Mouse (Mus musculus) erythroblast, adult 5-6 weeks (primary cell): ENCODE results near the gene Zfp760. TPM values are rescaled to one million over a fixed set of nuclear protein-coding genes. Genes with fewer than 3 reads are reported as not detected.
"Not testable (repeated sequence)": the region's sequence is repeated elsewhere in the genome, so short reads cannot be mapped to it uniquely, and the experiment has no call there.

Experiments used
- ATAC-seq: replicated peaks from 2 replicates; pipeline ENCODE4 v1.8.0; 2016; ENCODE audit warnings: moderate number of reproducible peaks, mild to moderate bottlenecking, moderate TSS enrichment, inconsistent platforms; ENCODE audit not compliant: poor library complexity, low FRiP score, severe bottlenecking
- total RNA-seq, 2 experiments: library from RNA; stranded (forward) in 1 of 2; stranded (reverse) in 1 of 2; fragments of 150-400 nt in 1 of 2; fragments of 200-764, 138-1000 nt in 1 of 2; gene quantifications; 2 replicates each; pipeline versions ENCODE4 v1.2.3 to v1.2.4; 2015 to 2017; ENCODE audit warnings: low replicate concordance in 2 of 2

Gene Zfp760
- total RNA-seq (2015; ENCODE audit: low replicate concordance) (0.63 and 10.2 TPM in 2 replicates), total RNA-seq (2017; ENCODE audit: low replicate concordance) (2.0 and 3.6 TPM in 2 replicates)

DNA sequence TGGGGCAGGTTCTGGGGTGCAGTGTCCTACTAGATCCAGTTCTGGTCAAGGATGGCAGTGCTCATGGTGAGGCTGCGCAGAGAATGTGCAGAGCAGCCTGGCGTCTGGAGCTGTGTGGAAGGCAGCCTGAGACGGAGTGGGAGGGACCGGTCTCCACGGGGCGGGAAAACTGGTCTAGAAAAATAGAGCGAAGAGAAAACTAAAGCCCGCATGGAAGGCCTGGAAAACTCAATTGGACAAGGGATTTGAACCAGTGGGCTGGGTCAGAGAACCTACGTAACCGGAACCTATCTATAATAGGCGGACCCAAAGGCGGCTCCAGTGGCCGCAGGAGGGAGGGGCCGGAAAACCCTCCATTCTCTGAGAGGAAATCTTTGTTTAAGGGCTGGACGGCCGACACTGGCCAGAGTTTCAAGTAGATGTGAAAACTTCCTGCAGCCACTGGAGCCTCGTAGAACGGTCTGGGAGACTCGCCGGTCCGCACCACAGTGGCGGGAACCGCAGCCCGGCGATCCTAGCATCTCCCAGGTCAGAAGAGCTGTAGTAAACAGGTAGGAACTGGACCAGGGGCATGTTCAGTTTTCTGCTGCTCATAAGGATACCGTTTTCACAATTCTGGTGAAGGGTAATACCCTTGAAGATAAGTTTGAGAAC, at the start of gene Zfp760:
TSS of gene Zfp760 (plus strand) at position 399 of the 654 bp plus-strand sequence.
- ATAC-seq: peak; percentile 93

DNA sequence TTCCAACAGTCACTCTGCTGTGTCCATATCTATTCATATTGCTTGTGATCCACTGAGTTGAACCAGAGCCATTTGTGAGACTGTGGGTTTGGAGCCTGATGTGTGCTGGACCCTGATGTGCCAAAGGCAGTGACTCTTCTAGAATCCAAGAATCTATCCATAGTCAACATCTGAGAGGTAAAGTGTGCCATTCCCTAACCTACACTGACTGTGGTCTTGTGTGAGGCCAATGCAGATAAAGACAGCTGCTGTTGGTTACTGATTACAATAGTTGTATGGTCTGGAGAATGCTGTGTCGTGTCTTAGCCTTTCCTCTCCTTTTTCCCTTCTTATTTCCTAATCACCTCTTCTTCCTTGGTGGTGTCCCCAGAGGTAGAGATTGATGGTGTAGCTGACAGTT, 28.7 kb upstream of the Zfp760 start:
- peak; percentile 23; the same call in 1 of the 2 replicates for ATAC-seq

DNA sequence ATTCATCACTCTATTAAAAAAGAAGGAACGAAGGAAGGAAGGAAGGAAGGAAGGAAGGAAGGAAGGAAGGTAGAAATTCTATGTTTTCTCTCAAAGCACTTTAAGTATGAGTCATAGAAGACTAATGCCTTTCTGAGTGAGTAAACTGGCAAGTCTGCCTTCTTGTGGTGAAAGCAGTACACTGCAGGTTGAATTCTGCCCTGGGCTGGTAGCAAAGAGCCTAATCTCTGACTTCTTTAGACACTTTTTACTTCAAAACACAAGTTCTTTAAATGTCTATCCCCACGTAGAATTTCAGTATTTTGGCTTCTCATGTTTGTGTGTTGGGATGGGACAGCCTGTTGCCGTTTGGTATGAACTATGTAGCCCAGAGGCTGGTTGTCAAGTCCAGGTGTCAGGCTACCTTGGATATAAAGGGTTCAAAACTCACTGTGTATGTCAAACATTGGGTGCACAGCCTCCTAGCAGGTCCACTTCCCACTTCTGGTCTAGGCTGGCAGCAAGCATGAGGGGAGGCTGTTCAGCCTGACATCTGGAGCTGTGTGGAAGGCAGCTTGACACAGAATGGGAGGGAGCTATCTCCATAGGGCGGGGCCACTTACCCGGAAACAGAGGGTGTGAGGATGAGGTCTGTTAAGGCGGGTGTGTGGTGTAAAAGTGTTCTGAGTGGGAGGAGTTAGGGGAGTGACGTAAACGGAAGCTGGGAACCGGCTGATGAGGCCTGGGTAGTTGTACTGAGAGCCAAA, 28.1 kb upstream of the Zfp760 start:
- ATAC-seq: peak; percentile 97

DNA sequence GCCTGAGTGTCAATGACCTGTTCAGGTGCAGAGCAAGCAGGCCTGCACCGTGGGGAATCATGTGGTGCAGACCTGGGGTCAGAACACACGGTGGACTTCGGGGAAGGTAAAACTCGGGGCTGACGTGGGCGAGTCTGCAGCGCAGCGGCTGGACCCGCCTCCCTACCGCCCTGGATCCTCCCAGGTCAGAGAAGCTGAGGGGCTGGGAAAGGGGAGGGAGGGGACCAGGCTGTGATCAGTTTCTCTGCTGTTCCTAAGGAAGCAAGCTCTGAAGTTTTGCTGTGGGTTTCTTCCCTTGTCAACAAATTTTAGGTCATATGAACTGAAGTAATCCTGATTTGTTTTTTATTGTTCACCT, 27.5 kb upstream of the Zfp760 start:
- peak; percentile 84 for ATAC-seq

DNA sequence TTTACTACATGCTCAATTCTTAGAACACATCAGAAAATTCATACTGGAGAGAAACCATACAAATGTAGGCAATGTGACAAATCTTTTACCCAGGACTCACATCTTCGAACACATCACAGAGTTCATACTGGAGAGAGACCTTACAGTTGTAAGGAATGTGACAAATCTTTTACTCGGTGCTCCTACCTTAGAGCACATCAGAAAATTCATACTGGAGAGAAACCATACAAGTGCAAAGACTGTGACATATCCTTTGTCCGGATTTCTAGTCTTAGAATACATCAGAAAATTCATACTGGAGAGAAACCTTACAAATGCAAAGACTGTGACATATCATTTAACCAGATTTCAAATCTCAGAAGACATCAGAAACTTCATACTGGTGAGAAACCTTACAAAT, 16.0 kb upstream of the Zfp760 start, which contains the start of gene Gm10226:
TSS of gene Gm10226 (plus strand) at position 301 of the 400 bp plus-strand sequence.
- ATAC-seq: no peak

DNA sequence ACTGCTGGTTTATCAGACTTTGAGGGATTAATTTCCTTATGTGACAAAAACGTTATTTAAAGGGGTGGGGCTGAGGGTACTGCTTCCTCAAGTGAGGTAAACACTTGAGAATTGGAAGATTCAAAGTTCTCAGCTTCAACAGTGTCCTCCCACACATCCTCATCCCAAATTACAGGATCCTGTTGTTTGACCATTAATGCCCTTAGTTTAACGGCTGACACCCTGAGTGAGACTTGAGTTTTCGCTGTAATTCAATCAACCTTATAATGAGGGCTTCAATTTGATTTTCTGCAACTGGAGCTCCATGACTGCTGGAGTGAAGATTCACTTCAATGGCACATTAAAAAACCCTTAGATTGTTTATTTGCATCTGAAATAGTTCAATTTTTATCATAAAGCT, 14.2 kb upstream of the Zfp760 start:
- no peak for ATAC-seq

DNA sequence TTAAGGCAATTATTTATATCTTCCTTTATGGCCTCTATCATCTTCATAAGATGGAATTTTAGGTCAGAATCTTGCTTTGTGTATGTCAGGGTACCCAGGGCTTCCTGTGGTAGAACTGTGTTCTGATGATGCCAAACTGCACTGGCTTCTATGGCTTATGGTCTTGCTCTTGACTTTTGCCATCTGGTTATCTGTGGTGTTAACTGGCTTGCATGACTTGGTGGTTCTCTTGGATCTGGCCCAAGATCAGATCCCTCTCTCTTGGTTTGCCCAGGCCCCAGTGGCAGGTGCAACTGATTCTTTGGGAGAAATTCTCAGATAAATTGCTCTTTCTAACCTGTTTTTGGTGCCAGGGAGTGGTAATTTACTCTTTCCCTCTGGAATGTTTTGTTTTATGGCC, 11.5 kb upstream of the Zfp760 start:
- no peak for ATAC-seq

DNA sequence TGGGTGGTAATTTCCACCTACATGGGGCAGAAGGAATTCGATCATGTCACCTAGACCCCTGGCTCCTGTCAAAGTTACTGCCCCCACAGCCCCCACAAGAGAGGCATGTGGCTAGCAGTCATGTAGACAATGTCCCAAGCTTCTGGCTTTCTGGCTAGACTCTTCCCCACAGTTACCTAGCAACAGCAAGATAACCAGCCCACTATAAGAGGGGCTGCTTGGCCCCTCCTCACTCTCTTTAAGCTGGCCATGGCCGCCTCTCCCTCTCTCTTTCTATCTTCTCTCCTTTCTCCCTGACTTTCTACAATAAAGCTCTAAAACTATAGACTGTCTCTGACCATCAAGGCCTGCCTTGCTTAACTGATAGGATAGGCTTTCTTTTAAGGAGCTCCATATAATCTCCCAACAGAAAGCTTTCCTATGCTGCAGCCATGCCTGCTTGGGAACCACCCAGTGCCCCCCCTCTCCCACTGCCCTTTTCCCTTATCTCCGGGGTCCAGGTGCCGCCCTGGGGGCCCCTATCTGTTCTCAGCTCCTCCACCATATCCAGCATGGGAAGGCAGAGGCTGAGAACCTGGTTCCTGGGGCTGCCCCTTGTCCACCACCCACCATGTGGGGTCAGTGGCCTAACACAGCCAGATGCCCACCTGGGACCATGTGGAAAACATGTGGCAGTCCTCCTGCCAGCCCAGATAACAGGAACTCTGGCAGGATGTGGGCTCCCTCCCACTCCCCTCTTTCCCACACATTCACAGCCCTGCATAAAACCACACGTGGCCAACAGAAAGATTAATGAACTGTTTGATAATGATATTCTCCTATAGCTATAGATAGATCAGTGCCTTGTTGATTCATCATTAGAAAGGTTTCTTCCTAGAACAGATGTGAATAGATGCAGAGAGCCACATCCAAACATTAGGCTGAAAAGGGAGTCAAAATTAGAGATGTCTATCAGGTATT, 5.0 kb upstream of the Zfp760 start:
- peak; percentile 87 for ATAC-seq

DNA sequence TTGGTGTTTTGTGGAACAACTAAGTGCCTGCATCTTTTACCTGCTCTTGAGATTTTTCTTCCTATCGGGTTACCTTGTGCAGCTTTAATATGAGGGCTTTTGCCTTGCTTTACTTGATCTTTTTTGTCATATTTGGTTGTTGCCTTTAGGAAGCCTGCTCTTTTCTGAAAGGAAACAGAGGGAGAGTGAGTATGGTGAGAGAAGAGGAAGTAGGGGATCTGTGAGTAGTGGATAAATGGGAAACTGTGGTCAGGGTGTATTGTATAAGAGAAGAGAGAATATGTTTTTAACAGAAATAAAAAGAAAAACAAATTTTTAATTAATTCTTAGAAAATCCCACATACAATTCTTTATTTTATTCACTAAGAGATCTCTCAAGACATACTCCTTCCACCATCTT, 4.1 kb upstream of the Zfp760 start:
- ATAC-seq: no peak

DNA sequence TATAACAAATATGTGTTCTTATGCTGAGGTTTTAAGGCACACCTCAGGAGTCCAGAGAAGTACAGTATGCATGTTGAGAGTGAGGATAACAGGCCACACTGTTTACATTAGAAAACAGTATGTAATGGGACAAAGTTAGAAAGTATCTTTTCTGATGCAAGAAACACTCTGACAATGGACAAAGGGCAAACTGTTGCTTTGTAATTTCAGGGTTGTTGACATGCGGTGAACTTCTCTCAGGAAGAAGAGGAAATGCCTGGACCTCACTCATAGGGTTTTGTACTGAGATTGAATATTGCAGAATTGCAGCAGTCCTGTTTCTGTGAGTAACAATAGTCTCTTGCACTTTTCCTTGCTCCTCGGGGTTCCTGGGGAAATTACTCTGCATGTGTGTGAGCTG, 860 bp downstream of the Zfp760 start:
- no peak for ATAC-seq

DNA sequence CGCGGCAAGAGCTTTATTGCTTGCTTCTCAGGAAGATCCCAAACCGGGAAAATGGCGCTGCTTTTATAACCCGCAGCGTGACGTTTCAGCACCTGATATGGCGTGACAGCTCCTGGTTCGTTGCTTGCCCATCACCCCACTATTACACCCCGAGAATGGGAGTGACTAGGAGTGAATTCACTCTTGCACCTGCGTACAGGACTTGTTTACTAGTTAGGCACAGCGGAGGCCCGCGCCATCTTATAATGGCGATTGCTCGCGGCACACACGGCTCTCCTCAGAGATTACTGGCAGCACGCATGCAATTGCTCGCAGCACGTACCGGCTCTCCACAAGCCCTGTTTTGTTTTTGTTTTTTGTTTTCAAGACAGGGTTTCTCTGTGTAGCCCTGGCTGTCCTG, 23.0 kb downstream of the Zfp760 start, which contains the start of gene Zfp229:
TSS of gene Zfp229 (plus strand) at position 301 of the 400 bp plus-strand sequence.
- not testable (repeated sequence) for ATAC-seq

DNA sequence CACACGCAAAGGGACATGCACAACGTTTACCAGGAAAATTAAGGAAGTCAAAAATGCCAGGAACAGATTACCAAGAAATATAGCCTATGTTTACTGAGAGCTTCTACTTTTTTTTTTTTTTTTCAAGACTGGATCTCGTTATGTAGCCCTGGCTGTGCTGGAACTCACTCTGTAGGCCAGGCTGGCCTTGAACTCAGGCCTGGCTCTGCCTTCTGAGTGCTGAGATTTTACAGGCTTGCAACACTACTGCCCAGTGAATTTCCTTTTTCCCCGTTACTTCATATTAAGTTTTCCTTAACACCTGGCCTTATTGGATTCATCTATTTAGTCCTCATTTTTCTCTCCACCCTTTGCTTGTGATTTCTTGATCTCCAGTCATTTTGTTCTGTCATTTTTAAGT, 25.5 kb downstream of the Zfp760 start:
- ATAC-seq: no peak

DNA sequence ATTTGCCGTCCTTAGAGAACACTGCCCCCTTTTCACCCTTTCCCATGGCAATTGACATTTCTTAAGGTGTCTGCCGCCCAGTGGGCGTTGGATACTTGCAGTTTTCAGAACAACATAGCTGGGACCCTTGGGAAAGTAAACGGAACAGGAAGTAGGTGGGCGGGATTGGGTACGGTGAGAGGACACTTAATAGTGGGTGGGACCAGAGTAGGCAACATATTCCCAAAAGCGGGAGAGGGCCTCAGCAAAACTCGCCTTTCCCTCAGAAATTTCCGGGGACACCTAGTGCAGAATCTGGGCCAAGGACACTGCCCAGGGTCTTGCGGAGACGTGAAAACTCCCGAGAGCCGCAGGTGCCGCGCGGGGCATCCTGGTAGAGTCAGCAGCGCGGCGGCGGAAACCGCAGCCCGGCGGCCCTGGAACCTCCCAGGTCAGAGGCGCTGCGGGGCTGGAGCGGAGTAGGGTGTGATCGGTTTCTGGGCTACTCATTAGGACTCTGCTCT, 26.0 kb downstream of the Zfp760 start:
- ATAC-seq: peak; percentile 98

DNA sequence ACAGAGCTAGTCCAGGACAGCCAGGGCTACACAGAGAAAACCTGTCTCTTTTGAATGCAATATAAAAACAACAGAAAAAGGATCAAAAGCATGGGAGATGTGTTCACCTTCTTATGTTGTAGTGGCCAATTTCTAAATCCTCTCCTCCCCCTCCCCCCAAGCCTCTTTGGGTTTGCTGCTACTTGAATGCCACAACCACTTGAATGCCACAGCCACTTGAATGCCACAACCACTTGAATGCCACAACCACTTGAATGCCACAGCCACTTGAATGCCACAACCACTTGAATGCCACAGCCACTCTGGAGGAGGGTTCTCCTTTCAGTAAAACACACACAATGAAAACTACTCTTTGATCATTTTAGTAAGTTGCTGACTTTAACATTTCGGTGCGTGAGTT, 45.2 kb downstream of the Zfp760 start:
- no peak for ATAC-seq

DNA sequence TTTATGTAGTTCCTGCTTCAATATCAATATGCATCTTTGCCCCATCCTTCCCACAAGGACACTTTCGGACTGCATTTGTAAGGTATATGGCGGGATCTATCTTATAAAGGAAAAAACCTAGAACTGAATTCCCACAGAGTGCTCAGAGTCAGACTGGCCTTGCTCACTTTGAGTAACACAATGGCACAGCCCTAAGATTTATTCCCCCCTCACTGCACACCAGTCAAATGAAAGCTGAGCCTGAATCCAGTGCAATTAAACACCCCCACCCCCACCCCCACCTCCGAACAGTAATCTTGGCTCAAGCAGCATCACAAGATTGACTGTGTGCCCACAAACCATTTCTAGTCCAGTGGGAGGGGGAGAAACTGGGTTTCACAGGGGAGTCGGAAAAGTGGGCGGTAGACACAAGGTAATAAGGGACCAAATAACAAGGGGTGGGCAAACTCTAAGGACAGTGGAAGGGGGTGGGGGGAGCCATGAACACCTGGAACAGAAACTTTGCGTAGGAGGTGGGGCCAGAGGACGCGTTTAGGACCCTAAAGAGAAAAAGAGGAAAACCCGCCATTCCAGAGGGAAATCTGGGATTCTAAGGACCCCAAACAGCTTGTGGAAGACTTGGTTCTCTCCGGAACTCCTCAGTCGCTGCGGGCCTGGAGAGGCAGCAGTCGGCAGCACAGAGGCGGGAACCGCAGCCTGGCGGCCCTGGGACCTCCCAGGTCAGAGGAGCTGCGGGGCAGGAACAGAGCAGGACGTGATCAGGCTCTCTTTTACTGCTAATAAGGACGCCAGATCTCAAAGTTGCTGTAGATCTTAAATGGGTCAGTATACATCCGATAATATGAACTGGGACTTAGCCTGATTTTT, 46.0 kb downstream of the Zfp760 start:
- ATAC-seq: no peak

DNA sequence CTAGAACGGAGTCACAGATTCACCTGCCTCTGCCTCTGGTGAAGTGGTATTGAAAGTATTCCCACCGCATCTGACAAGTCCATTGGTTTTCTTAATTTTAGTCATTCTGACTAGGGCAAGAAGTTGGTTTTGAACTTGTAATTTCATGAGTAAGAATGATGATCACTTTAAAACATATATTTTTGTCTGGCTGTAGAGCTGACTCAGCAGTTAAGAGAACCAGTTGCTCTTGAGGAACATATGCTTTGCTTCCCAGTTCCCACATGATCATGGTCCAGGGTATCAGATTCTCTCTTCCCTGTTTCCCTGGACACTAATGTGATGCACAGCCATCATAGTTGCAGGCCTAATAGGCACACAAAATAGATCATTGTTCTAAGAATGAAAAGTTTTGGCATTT, 62.8 kb downstream of the Zfp760 start:
- ATAC-seq: no peak
